Comparison of ENCODE assay signal across 34 mouse cellular contexts in the genomic region with DNA sequence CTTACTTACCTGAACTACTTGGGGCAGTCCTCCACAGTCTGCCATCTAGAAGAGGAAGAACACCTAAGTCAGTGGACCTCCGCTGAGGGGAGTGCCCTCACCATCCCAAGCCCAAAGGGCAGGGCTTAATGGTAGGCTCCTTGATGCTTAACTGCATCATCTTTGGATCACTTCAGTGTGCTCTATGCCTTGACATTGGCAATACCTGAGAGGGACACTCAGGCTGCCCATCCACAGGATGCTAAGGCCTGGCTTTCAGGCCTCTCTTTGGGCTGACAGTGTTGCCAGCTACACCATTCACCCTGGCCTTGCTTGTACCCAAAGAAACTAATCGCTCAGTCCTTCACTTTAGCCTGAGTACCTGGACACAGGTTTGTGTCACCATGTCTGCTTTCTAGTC. TPM values are rescaled to one million over a fixed set of nuclear protein-coding genes. Genes with fewer than 3 reads are reported as not detected.
"Had no signal": no experiment of that assay in that cellular context is flagged by ENCODE, and none has a peak within 500 bp of the region (broad histone marks: within the 10 kb centered on the region; RNA-seq: fewer than 3 reads in every experiment).

No protein-coding gene starts in this region.

- H3K36me3 ChIP-seq: intestine, embryonic 15.5 days had no signal

- H3K9me3 ChIP-seq: heart, embryonic 13.5 days; heart, embryonic 15.5 days; hindbrain, embryonic 10.5 days; hindbrain, embryonic 12.5 days; hindbrain, embryonic 13.5 days; hindbrain, embryonic 15.5 days; intestine, embryonic 15.5 days; kidney, embryonic 15.5 days had no signal

- DNase-seq: heart, postnatal 14 days; heart, postnatal 36 days; heart, postnatal 4 days; kidney, adult 11 months; kidney, adult 18-20 months; kidney, adult 2 months; kidney, adult 8-10 months; kidney, adult 9 months; kidney, postnatal 10 days; kidney, postnatal 14 days; kidney, postnatal 25 days; kidney, postnatal 36 days; kidney, postnatal 4 days; layer of hippocampus, adult 9-11 months; layer of hippocampus, postnatal 36 days had no signal

- H3K4me1 ChIP-seq: heart, embryonic 15.5 days; hindbrain, embryonic 15.5 days; intestine, embryonic 15.5 days; kidney, embryonic 15.5 days had no signal

- H3K4me2 ChIP-seq: heart, embryonic 11.5 days; heart, embryonic 13.5 days; heart, embryonic 15.5 days; hindbrain, embryonic 12.5 days; hindbrain, embryonic 13.5 days; hindbrain, embryonic 14.5 days; hindbrain, embryonic 15.5 days; intestine, embryonic 15.5 days; kidney, embryonic 15.5 days had no signal

- H3K9ac ChIP-seq: heart, embryonic 13.5 days; heart, embryonic 15.5 days; hindbrain, embryonic 12.5 days; hindbrain, embryonic 13.5 days; hindbrain, embryonic 14.5 days; hindbrain, embryonic 15.5 days; intestine, embryonic 15.5 days; kidney, embryonic 15.5 days had no signal

- H3K27ac ChIP-seq: heart, embryonic 13.5 days; heart, embryonic 15.5 days; hindbrain, embryonic 10.5 days; hindbrain, embryonic 12.5 days; hindbrain, embryonic 13.5 days; hindbrain, embryonic 14.5 days; hindbrain, embryonic 15.5 days; hindbrain, postnatal 0 days; intestine, embryonic 15.5 days; kidney, embryonic 15.5 days; kidney, postnatal 0 days had no signal

- ATAC-seq: hindbrain, embryonic 16.5 days; hindbrain, postnatal 0 days; inflammation-experienced regulatory T-cells, adult 6 months; intestine, embryonic 15.5 days; intestine, embryonic 16.5 days; intestine, postnatal 0 days had no signal

- H3K4me3 ChIP-seq: heart, embryonic 13.5 days; heart, embryonic 15.5 days; hindbrain, embryonic 10.5 days; hindbrain, embryonic 12.5 days; hindbrain, embryonic 13.5 days; hindbrain, embryonic 15.5 days; intestine, embryonic 15.5 days; kidney, embryonic 15.5 days; layer of hippocampus, adult 2 months; left cerebral cortex, adult 2 months had no signal

- H3K27me3 ChIP-seq: heart, embryonic 13.5 days; heart, embryonic 15.5 days; hindbrain, embryonic 12.5 days; hindbrain, embryonic 13.5 days; hindbrain, embryonic 15.5 days; intestine, embryonic 15.5 days; kidney, embryonic 15.5 days had no signal

RNA-seq across cellular contexts. Expression of a gene that starts 44.4 kb away (rescaled TPM):
- total RNA-seq: heart, postnatal 25 days; heart, postnatal 36 days; heart, postnatal 4 days; hindbrain, postnatal 0 days had no signal
